Mouse (Mus musculus): ENCODE data around the gene Lhfp.

- no peak for TF ChIP-seq CTCF (conservative IDR thresholded peaks at IDR 0.05; ENCODE audit: low read length)
- no peak for TF ChIP-seq POU5F1 (IDR thresholded peaks at IDR 0.05; ENCODE audit: borderline replicate concordance, low read length)
- TF ChIP-seq NANOG (IDR thresholded peaks at IDR 0.05; ENCODE audit: borderline replicate concordance, low read length) = no peak
Observed at GRCm38 (mm10) chr3:53149625-53150320, 108.4 kb downstream of the Lhfp start.

All from E14TG2a.4 (cell line).